Mouse (Mus musculus) C2C12 (cell line): ENCODE results near the gene Nxpe4.

Experiments used
- CEBPB ChIP-seq: IDR thresholded peaks from one replicate; pipeline ENCODE4 v1.6.1; 2011; ENCODE audit warnings: low read depth, mild to moderate bottlenecking, control low read depth, moderate library complexity
- CTCF ChIP-seq: IDR thresholded peaks from one replicate; pipeline ENCODE4 v1.5.1; 2011; ENCODE audit not compliant: control insufficient read depth, insufficient read depth, insufficient read length
- FOSL1 ChIP-seq: IDR thresholded peaks from one replicate; pipeline ENCODE4 v1.8.0; 2011; ENCODE audit warnings: mild to moderate bottlenecking, low read length; ENCODE audit not compliant: poor library complexity, insufficient read depth, severe bottlenecking
- MAX ChIP-seq: IDR thresholded peaks from one replicate; pipeline ENCODE4 v1.6.1; 2011; ENCODE audit warnings: mild to moderate bottlenecking, control low read depth
- MYOG ChIP-seq: IDR thresholded peaks from one replicate; pipeline ENCODE4 v1.6.1; 2011; ENCODE audit not compliant: control insufficient read depth, insufficient read length; ENCODE audit errors: extremely low read depth
- USF1 ChIP-seq: IDR thresholded peaks from one replicate; pipeline ENCODE4 v1.6.1; 2011; ENCODE audit warnings: low read depth, mild to moderate bottlenecking, control low read depth, moderate library complexity

DNA sequence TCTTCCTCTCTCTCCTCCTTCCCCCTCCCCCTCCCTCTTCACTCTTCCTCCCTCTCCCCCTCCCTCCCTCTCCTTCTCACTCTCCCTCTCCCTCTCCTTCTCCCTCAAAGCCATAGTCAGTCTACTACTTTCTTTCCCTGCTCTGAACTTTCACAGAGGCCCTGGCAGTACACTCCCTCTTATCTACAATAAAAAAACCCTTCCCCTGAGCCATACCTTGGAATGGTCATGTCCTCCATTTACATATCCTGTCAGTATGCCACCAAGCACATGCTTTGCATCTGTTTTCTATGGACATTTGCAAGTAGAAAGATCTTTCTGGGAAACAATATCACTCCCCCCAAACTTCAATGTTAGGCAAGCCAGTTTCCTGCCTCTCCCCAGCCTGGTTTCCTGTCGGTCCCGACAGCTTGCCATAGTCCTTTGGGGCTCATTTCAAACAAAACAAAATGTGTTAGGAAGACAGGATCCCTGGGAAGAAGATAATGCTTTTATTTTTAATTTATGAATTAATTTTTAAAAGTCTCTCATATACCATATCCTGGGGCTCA is 191.4 kb downstream of the Nxpe4 start, which contains the start of gene Nxpe2:
- TF ChIP-seq USF1: no peak
- TF ChIP-seq MAX: no peak
- TF ChIP-seq CTCF: no peak
- no peak for TF ChIP-seq FOSL1
- TF ChIP-seq CEBPB: no peak
- no peak for TF ChIP-seq MYOG
